Mouse (Mus musculus): ENCODE measurements at regions not wholly inside any gene's neighbourhood (a gene's known extent, or its start where the extent isn't known, plus 50 kb on each side); places are given as distances from the start of the nearest gene placed in this dataset.
A peak's percentile ranks its signal among the peaks of the same experiment; 100 is the strongest.
"Not testable (repeated sequence)": the region's sequence is repeated elsewhere in the genome, so short reads cannot be mapped to it uniquely, and the experiment has no call there.

DNA sequence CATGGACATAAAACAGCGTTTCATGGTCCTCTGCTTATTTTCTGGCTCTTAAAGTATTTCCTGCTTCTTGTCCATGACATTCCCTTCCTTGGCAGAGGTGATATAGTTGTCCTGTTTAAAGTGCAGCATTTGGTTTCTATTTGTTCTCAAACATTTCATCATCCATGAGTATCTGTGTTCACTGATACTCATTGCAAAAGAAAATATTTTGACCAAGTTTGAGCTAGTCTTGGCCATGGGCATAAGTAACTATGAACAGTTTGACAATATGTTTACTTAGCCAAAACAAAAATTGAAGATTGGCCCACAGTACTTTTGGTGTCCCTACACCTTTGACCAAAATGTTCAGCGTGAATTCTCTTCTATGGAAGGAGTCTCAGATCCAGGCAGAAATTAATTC lies 58.7 kb upstream of the 2310057J18Rik start:
- ATAC-seq (ENCODE audit: low TSS enrichment) = not testable (repeated sequence)

DNA sequence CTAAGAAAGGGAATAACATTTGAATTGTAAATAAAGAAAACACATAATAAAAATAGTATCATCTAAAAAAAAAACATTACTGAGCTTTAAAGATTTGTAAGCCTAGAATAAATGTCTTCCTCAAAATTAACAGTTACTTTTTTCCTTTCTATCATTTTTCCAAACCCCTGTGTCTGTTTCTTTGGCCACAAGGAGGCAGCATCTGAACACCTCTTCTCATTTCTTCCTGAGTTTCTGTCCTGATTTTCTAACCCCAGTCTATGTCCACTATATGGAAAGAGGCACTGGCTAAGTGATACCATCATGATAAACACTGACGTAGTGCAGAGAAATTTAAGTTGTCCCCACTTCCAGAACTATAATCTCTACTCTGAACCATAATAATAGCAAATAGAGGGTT lies 55.8 kb upstream of the Soga3 start:
- peak; percentile 88 for ATAC-seq (ENCODE audit: low TSS enrichment)

Measured in frontal cortex, adult (tissue).